Mouse (Mus musculus) bone marrow, adult 2 months (tissue): ENCODE measurements around the gene Pde5a.

Experiments used
- CTCF ChIP-seq: fragments of 200-500 bp; IDR thresholded peaks from 2 replicates; pipeline ENCODE4 v1.5.1; 2011; ENCODE audit warnings: low read length, control low read depth; ENCODE audit not compliant: control insufficient read depth, insufficient read depth
- POLR2A ChIP-seq: fragments of 200-500 bp; IDR thresholded peaks from 2 replicates; pipeline ENCODE4 v1.6.1; 2011; ENCODE audit warnings: low read depth, mild to moderate bottlenecking, control low read depth, low read length, borderline replicate concordance; ENCODE audit not compliant: control insufficient read depth

- TF ChIP-seq CTCF (no peak), POLR2A (no peak)
Measured at GRCm38 (mm10) chr3:122814531-122814930, 85.8 kb downstream of the Pde5a start.
